Mouse (Mus musculus): ENCODE measurements around the gene Hspa8. TPM values are rescaled to one million over a fixed set of nuclear protein-coding genes. Genes with fewer than 3 reads are reported as not detected.
A peak's percentile ranks its signal among the peaks of the same experiment; 100 is the strongest.
"Not testable (repeated sequence)": the region's sequence is repeated elsewhere in the genome, so short reads cannot be mapped to it uniquely, and the experiment has no call there.

Hspa8 gene
- 1,000 to 10,000 TPM; 2,142 to 2,231 TPM for total RNA-seq (2021)

- intact Hi-C loops (cut with DNase I) = loop anchor here (2.0 kb wide), 1 partner anchor 44 kb away; no protein-coding TSS in a partner anchor
- peak; percentile 100 for DNase-seq (ENCODE audit: extremely low spot score in 1 of 2, low spot score in 2 of 2)
Observed at GRCm38 (mm10) chr9:40800675-40801612, at the start of gene Hspa8. Gene Hspa8, plus strand, starts transcription at chr9:40800984.

DNA sequence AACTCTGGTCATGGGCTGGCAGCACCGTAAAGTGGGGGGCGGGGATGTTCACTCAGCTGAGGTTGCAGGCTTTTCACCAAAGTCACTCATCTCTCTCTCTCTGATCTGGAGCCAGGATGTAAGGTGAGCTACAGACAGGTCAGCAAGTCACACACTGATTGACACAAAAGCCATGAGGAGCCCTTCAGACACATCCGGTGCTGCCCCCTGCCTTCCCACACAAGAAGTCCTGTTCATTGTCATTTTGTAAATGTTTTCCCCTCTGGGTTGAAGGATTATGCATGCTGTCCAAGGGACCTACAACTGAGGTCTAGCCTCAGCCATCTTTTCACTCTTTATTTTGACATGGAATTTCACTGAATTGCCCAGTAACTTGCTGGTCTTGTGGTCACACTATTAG is 49.0 kb upstream of the Hspa8 start:
- intact Hi-C loops (cut with DNase I) = loop anchor here (2.0 kb wide), 1 partner anchor 115 kb away; no protein-coding TSS in a partner anchor
- DNase-seq (ENCODE audit: extremely low spot score in 1 of 2, low spot score in 2 of 2) = no peak

GRCm38 (mm10) chr9:40756401-40756800 is 44.4 kb upstream of the Hspa8 start:
- intact Hi-C loops (cut with DNase I) = loop anchor here (2.0 to 5.0 kb wide), 2 partner anchors 44 to 339 kb away; partner anchors contain the start of gene Hspa8
- DNase-seq (ENCODE audit: extremely low spot score in 1 of 2, low spot score in 2 of 2) = peak in 1 of 2 experiments; percentile 63

GRCm38 (mm10) chr9:40757105-40757626 is 43.6 kb upstream of the Hspa8 start:
- intact Hi-C loops (cut with DNase I) = loop anchor here (2.0 to 5.0 kb wide), 2 partner anchors 44 to 340 kb away; partner anchors contain the start of gene Hspa8
- peak; percentile 68 for DNase-seq (ENCODE audit: extremely low spot score in 1 of 2, low spot score in 2 of 2)

- intact Hi-C loops (cut with DNase I) = loop anchor here (2.0 to 5.0 kb wide), 2 partner anchors 43 to 340 kb away; partner anchors contain the start of gene Hspa8
Observed at GRCm38 (mm10) chr9:40757685-40758270, 43.0 kb upstream of the Hspa8 start.

DNA sequence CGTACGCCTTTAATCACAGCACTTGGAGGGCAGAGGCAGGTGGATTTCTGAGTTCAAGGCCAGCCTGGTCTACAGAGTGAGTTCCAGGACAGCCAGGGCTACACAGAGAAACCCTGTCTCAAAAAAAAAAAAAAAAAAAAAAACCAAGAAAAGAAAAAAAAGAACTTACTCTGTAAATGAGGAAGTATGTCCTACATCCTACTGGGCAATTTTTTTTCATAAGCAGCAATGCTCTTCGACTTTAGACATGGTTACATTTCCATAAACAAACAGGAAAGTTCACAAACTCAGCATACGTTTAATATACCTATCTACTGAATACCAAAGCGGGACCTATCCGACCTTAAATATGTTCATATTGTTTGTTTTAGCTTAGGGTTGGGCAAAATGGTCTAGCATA is 38.4 kb upstream of the Hspa8 start:
- intact Hi-C loops (cut with DNase I) = no loop called here
- no peak for DNase-seq (ENCODE audit: extremely low spot score in 1 of 2, low spot score in 2 of 2)

More at GRCm38 (mm10) chr9:40757685-40758270, 43.0 kb upstream of the Hspa8 start:
- peak; percentile 86 to 89 for DNase-seq (ENCODE audit: extremely low spot score in 1 of 2, low spot score in 2 of 2)

- intact Hi-C loops (cut with DNase I) = no loop called here
- no peak for DNase-seq (ENCODE audit: extremely low spot score in 1 of 2, low spot score in 2 of 2)
Observed at GRCm38 (mm10) chr9:40764887-40765580, 35.8 kb upstream of the Hspa8 start.

DNA sequence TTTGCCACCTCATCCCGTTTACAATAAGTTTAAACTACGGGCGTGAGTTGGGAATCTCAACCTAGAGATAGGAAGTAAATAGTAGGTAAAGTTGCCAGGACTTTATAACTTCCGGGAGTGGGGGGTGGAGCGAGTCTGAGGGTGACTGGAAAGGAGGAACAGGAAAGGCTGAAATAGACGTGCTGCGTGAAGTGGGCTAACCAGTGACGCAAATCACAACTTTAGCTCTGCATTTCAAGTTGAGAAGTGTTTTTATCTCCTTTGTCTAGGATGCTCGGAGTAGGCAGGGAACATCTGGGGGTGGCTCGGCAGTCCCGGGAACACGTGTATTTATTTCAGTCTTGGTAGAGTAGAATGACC is 35.2 kb upstream of the Hspa8 start:
- DNase-seq (ENCODE audit: extremely low spot score in 1 of 2, low spot score in 2 of 2) = no peak
- intact Hi-C loops (cut with DNase I) = no loop called here

DNA sequence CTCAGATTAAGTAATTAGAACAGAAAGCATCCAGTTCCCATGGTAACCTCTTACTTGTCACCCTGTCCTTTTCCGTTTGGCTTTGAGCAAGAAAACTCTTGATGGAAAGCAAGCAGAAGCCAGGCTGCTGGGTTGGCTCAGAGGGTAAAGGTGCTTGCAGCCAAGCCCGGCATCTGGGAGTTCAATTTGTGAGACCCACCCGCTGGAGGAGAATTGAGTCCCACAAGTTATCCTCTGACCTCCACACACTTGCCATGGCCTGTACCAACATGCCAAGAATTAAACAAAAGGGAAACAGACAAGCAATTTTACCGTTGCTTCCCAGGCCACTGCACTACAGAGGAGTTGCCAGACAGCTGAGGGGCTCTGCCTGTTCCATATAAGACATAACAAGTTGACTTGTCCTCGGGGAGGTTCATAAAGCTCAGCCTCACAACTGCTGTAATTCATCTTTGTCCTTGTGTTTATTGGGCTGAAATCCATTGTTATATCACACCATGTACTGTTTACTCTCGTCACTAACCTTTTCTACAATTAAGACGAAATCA is 34.7 kb upstream of the Hspa8 start:
- no peak for DNase-seq (ENCODE audit: extremely low spot score in 1 of 2, low spot score in 2 of 2)
- intact Hi-C loops (cut with DNase I) = no loop called here

DNA sequence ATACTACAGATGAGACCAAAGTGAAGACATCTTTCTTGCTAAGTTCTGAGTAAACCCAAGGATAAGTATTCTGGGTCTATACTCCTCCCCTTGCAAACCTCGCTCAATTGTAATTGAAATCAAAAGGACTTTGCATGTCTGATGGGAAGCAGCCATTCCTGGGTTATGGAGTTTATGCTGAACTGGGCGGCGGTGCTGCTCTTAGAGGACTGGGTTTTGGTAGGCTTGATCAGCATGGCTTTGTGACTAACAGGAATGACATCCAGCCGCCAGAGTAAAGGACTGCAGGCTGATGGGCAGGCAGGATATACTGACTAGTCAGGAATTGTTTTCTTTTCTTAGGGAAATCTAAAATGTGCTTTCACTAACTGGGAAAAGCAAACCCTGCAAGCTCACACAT is 32.8 kb upstream of the Hspa8 start:
- intact Hi-C loops (cut with DNase I) = no loop called here

DNA sequence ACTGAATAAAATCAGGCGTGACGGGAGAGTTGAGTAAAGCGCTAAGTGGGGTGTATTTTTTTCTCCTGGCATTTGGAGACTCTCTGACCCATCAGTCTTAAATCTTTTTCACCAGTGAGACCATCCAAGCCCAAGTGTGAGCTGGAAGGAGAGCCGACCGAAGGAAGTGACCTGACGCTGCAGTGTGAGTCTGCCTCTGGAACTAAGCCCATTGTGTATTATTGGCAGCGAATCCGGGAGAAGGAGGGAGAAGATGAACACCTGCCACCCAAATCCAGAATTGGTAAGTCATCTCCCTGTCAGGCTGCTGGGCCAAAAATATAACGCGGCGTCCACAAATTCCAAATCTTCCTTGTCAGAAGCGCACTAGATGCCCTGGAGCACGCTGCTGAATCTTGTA is 28.5 kb upstream of the Hspa8 start:
- DNase-seq (ENCODE audit: extremely low spot score in 1 of 2, low spot score in 2 of 2) = no peak
- intact Hi-C loops (cut with DNase I) = no loop called here

More for the DNA sequence above, 32.8 kb upstream of the Hspa8 start:
- DNase-seq (ENCODE audit: extremely low spot score in 1 of 2, low spot score in 2 of 2) = no peak

GRCm38 (mm10) chr9:40773142-40773541 is 27.6 kb upstream of the Hspa8 start:
- DNase-seq (ENCODE audit: extremely low spot score in 1 of 2, low spot score in 2 of 2); intact Hi-C loops (cut with DNase I): not testable (repeated sequence)

GRCm38 (mm10) chr9:40773869-40774268 is 26.9 kb upstream of the Hspa8 start:
- no peak for DNase-seq (ENCODE audit: extremely low spot score in 1 of 2, low spot score in 2 of 2)
- intact Hi-C loops (cut with DNase I) = no loop called here

GRCm38 (mm10) chr9:40776044-40776443 is 24.7 kb upstream of the Hspa8 start:
- intact Hi-C loops (cut with DNase I) = no loop called here
- no peak for DNase-seq (ENCODE audit: extremely low spot score in 1 of 2, low spot score in 2 of 2)

GRCm38 (mm10) chr9:40776459-40777248 is 24.1 kb upstream of the Hspa8 start:
- DNase-seq (ENCODE audit: extremely low spot score in 1 of 2, low spot score in 2 of 2) = no peak
- intact Hi-C loops (cut with DNase I) = no loop called here

DNA sequence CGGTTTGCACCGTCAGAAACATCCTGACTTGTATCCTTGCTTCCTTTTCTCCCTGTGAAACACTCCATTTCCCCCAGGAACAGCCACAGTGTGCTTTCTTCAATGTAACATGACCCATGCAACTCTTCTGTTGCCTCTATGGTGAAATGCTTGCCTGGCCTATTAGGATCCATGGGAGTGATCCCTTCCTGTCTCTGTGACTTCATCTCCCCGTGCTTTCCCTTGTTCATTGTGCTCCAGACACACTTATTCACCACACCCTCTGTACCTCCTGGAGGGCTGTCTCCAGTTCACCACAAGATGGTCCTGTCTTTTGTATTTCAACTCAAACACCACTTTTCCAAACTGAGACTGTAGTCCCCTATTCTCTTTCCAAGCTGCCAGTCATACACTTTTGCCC is 20.7 kb upstream of the Hspa8 start:
- intact Hi-C loops (cut with DNase I) = no loop called here
- no peak for DNase-seq (ENCODE audit: extremely low spot score in 1 of 2, low spot score in 2 of 2)

DNA sequence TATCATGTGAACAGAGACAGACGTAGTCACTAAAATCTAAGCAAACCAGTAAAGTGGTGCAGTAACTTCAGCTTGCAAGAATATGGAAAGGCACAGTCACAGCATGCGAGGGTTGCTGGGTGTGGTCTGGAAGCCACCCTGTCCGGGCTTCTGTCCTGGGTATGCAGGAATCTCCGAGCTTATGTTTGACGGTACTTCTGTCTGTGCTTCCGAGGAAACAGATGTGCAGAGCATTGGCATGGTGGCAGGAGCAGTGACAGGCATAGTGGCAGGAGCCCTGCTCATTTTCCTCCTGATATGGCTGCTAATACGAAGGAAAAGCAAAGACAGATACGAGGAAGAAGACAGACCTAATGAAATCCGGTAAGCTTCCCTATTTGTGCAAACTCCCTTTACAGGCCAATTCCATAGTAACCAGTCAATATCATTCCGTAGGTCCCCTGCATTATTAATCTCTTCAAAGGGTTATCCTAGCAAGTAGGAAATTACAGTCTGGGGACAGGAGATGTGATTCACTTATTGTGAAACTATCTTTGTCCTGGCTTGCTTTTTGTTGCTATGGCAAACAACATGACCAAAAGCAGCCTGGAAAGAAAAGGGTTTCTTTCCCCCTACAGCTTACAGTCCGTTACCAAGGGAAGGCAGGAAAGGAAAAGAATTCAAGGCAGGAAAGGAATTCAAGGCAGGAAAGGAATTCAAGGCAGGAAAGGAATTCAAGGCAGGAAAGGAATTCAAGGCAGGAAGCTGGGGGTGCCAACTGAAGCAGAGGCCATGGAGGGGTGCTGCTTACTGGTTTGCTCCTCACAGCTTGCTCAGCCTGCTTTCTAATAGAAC is 19.7 kb upstream of the Hspa8 start:
- DNase-seq (ENCODE audit: extremely low spot score in 1 of 2, low spot score in 2 of 2) = no peak
- intact Hi-C loops (cut with DNase I) = no loop called here

Measured in left cerebral cortex, postnatal 10 days (tissue).